Mouse (Mus musculus): ENCODE results near the gene Npff.

DNA sequence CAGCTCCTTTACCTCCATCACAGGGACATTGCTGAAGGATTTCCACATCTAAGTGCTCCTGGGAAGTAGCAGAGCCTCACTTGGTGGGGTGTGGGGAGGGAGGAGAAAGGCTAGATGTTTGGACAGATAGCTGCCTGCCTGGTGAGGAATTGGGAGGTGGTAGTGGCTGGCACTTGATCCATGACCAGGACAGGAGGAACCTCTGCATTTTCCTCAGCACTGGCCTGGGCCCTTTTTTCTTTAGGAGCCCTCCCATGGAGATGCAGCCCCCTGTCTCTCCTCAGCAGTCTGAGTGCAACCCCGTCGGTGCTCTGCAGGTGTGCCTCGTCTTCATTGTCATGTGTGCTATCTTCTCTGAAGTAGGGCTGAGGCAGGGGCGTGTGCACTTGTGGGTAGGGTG is 3.3 kb downstream of the Npff start:
- TF ChIP-seq CTCF (IDR thresholded peaks at IDR 0.05; ENCODE audit: low read depth) (no peak), EP300 (optimal IDR thresholded peaks at IDR 0.05) (no peak)

Data from stomach, postnatal 0 days (tissue).